Mouse (Mus musculus): Measurements from ENCODE around the gene Acap1.

DNA sequence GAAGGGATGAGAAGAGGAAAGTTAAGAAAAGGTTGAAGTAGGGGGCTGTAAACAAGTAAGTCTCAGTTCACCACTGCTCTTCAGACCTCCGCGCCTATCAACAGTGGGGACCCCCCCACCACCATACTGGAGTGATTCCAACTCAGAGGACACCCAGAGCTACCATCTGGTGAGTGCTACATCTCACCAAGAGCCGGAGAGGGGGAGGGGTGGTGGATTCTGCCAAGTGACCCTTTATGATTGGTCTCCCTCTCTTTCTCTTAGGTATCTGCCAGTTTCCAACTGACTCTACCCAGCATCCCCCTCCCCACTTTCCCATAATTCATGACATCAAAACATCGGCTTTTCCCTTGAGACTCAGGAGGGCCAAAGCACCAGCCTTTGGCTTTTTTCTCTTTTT, 45.6 kb upstream of the Acap1 start:
- TF ChIP-seq CTCF (IDR thresholded peaks at IDR 0.05; ENCODE audit: low read depth) (no peak), EP300 (IDR thresholded peaks at IDR 0.05; ENCODE audit: low read depth) (no peak)
